Mouse (Mus musculus): ENCODE measurements at regions not wholly inside any gene's neighbourhood (a gene's known extent, or its start where the extent isn't known, plus 50 kb on each side); places are given as distances from the start of the nearest gene placed in this dataset.
A peak's percentile ranks its signal among the peaks of the same experiment; 100 is the strongest.
"Not testable (repeated sequence)": the region's sequence is repeated elsewhere in the genome, so short reads cannot be mapped to it uniquely, and the experiment has no call there.

GRCm38 (mm10) chr8:90046779-90047178 is 301.4 kb downstream of the Tox3 start:
- no peak for DNase-seq

DNA sequence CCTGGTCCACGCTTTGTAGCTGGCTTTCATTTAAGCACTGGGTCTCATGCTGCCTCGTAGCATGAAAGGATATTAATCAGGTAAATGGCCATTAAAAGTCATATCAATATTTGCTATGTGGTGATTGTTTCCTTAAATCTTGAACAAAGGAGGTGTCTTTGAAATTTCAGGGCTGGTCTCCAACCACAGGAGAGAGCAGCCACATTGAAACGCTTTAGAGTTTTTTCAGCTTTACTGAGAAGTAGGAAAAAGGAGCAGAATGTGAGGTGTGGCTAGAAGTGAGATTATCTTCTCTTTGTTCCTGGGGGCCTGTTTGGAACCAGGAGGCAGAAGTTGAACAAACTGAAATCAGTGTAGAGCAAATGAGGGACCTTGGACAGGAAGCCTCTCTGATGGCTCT is 311.7 kb downstream of the Tox3 start:
- no peak for DNase-seq

- no peak for DNase-seq
These were observed 315.6 kb downstream of the Tox3 start for GRCm38 (mm10) chr8:90032572-90032971.

DNA sequence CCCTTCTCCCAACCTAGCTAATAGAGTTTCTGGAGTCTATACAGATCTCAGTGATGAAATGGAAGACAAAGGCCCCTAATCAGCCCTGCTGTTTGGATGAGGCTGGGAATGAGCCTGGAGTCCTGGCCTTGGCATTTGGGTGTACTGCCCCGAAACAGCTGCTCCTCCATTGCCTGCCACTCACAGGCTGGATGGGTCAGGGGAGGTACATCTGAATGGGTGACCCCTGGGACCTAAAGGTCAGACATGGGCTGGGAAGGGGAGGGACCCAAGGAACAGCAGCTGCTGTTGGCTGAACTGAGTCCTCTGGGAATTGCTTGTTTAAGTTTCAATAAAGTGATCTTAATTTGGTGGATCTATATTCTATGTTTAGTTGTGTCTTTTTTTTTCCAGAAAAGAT is 316.9 kb downstream of the Tox3 start:
- DNase-seq = no peak

DNA sequence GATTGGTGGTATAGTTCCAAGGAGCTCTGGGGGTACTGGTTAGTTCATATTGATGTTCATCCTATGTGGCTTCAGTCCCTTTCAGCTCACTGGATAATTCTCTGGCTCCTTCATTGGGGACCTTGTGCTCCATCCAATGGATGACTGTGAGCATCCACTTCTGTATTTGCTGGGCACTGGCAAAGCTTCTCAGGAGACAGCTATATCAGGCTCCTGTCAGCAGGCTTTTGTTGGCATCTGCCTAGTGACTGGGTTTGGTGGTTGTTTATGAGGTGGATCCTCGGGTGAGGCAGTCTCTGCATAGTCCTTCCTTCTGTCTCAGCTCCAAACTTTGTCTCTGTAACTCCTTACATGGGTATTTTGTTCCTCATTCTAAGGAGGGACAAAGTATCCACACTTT is 330.2 kb downstream of the Tox3 start:
- not testable (repeated sequence) for DNase-seq

- no peak for DNase-seq
These were observed 334.4 kb downstream of the Tox3 start for GRCm38 (mm10) chr8:90013755-90014154.

GRCm38 (mm10) chr8:90011682-90012409 is 336.3 kb downstream of the Tox3 start:
- no peak for DNase-seq

- DNase-seq = no peak
These were observed 338.7 kb downstream of the Tox3 start for GRCm38 (mm10) chr8:90009431-90009830.

DNA sequence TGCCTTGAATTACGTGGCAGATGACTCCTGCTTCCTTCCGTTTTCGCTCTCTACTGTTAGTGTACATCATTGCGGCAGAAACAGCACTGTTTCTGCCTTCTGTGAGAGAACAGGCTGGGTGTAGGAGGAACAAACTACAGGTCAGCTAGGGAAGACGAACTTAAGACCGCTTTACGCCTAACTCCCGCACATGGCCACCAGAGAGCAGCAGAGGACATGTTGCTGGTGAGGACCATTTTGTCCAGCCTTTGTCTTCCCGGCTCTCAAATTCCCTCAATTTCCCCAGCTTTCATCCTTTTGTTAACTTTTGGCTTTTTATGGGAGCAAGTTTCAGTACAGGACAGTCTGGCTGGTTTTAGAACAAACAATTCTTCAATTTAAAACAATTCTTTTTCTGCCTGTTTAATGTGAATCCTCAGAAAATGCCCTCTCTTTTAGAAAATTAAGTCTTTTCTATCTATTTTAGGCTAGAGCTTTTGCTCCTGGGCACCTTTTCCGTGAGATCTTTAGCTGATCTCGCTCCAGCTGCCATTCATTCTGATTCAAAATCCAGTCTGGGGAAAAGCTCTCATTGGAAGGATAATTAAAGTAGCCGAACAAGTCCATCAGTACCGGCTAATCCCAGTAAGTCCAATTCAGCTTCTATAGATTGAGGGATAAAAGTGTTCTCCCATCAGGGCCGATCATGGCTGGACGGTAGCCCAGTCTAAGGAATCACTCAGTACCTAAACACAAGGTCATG is 347.1 kb downstream of the Tox3 start:
- DNase-seq = peak; percentile 85

DNA sequence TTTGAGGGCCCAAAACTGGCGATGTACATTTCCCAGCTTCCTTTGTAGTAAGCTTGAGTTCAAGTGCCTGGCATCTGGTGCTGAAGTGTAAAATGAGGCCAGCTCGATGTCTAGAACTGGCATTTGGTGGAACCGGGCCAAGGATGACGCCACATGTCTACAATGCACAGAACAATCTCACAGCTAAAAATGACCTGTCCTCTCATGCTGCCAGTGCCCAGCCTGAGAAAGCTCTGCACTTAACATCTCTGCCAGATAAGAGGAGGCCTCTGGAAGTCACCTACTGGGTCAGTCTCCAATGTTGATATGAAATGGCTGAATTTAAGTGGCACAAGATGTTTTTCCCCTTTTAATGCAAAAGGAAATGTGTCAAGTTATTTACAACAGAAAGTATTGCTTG is 354.4 kb downstream of the Tox3 start:
- DNase-seq = no peak

- no peak for DNase-seq
These were observed 364.3 kb downstream of the Tox3 start for GRCm38 (mm10) chr8:89983859-89984258.

DNA sequence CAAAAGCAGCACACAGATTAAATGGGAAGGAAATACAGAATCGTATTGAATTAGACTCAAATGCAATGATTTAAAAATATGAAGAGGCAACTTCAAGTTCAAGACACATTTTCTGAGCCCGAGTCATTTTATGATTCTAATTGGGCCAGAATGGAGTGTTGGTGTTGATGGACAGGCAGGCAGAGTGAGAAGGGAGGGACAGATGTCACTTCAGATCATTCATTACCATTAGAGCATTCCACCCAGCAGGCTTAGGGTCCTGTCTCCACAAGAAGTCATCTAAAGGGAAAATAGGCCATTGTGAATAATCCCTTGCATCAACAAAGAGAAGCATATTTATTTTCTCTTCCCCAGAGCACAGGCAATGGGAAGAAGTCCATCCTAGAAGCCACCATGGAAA is 365.6 kb downstream of the Tox3 start:
- no peak for DNase-seq

- no peak for DNase-seq
These were observed 366.8 kb downstream of the Tox3 start for GRCm38 (mm10) chr8:89981320-89981719.

GRCm38 (mm10) chr8:89980441-89980840 is 367.7 kb downstream of the Tox3 start:
- no peak for DNase-seq

- no peak for DNase-seq
These were observed 385.3 kb downstream of the Tox3 start for GRCm38 (mm10) chr8:89962799-89963198.

GRCm38 (mm10) chr8:89957486-89957885 is 390.7 kb downstream of the Tox3 start:
- DNase-seq = no peak

- DNase-seq = no peak
These were observed 391.6 kb downstream of the Tox3 start for GRCm38 (mm10) chr8:89956482-89957020.

GRCm38 (mm10) chr8:89938836-89939235 is 409.3 kb downstream of the Tox3 start:
- DNase-seq = no peak

DNA sequence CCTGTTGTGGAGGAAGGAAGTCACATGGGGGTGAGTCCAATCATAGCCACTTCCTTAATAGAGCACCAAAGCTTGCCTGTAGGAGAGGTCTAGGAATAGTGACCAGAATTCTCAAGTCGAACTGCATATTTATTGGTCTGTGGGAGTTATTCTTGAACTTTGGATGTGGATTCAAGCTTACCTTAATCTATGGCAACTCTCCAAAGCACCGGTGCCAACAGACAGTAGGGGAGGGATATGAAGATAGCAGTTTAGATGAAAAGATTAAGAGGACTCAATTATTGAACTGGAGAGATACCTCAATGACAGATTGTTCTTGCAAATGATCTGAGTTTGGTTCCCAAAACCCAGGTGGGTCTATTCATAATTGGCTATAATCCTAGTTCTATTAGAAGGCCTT is 413.6 kb downstream of the Tox3 start:
- no peak for DNase-seq

- DNase-seq = no peak
These were observed 421.4 kb downstream of the Tox3 start for GRCm38 (mm10) chr8:89926666-89927232.

DNA sequence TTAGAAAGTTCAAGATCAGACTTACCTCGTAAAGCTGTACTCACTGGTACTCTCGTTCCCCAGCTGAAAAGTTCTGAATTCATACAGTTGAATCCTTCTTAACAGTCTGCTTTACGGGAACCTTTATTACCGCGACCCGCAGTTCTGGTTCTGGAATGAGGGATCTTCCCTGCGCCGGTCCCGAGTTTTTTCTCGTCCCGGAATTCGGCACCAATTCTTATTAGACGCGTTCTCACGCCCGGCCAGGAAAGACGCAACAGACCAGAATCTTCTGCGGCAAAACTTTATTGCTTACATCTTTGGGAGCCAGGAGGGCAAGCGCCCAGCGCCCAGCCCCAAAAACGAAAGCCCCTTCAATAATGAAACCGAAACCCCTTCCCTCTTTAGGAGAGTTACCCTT is 423.4 kb downstream of the Tox3 start:
- DNase-seq = peak; percentile 6

- no peak for DNase-seq
These were observed 434.1 kb downstream of the Tox3 start for GRCm38 (mm10) chr8:89914076-89914475.

DNA sequence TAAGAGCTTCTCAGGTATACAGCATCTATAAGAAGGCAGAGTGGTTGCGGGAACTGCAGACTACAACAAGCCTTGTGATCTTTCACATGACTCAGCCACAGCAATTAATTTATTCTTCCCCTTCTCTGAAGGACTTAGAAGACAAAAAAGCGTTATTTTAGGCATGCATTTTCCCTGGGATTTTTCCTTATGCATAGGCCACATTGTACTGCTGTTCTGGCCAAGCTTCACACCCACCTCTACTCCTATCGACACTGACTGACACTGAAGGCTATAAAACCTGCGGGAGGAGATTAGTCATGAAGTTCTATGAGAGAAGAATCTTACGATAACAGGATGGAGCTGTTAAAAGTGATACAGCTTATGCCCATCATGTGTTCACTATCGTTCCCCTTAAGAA is 441.9 kb downstream of the Tox3 start:
- DNase-seq = no peak

GRCm38 (mm10) chr8:89905588-89905987 is 442.6 kb downstream of the Tox3 start:
- no peak for DNase-seq

Data from lung, postnatal 10 days (tissue).